Mouse (Mus musculus) heart, postnatal 4 days (tissue): ENCODE measurements around the gene Stk32c. TPM values are rescaled to one million over a fixed set of nuclear protein-coding genes. Genes with fewer than 3 reads are reported as not detected.

Source experiments
- DNase-seq: peaks from one replicate; pipeline ENCODE4 v3.0.0; 2021
- total RNA-seq, 2 experiments: library from RNA; stranded (reverse); gene quantifications; 2 replicates each; pipeline ENCODE4 v1.2.3; 2021

The Stk32c gene
- total RNA-seq, 2 experiments from 2014 or later = 3.3 to 3.4 TPM

DNA sequence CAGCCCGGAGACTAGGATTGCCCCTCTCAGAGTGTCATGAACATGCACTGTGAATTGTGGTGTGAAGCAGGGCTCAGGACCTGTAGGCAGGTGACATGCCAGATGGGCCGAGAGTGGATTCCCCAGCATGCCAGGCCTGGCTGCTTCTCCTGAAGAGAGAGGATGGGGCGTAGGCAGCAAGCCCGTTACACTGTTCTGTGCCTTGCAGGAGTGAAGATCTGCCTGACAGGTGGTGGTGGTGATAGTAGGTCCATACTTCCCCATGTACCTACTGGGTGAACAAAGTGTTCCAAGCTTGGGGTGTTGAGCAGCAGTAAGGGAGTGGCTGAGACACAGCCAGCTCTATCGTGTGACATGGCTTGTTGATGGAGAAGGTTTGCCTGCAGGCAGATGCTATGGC is 120.0 kb downstream of the Stk32c start:
- DNase-seq = no peak

DNA sequence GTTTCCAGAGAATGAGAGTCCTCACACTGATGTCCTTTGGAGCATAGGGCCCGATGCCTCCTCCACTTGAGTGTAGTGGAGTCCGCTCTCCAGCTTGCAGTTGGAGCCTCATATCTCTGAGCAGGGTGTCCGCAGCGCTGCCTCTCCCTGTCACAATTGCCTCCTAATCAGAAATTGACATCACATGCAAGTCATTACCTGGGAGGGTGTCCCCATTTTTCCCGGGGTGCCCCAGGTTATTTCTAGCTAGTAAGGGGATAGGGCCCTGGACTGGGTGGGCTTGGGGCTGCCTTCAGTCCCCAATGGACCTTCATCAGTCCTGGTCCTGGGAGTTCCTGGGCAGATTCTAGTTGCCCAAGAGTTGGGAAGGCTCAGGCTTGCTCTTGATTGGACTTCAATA is 120.4 kb downstream of the Stk32c start:
- no peak for DNase-seq

DNA sequence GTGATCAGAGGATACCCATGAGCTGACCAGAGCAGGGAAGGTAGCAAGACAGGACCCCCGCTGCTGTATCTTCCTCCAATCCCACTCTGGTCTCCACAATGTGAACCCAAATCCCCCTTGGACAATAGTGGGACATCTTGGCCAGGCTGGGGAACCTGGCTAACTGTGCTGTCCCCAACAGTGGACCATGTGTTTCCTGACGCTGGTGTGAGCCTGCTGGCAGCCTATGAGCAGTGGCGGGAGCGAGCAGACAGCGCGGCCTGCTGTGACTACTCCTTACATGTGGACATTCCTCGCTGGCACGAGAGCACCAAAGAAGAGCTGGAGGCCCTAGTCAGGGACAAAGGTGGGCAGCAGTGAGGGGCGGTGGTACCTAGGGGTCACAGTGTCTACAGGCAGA is 121.4 kb downstream of the Stk32c start:
- no peak for DNase-seq

DNA sequence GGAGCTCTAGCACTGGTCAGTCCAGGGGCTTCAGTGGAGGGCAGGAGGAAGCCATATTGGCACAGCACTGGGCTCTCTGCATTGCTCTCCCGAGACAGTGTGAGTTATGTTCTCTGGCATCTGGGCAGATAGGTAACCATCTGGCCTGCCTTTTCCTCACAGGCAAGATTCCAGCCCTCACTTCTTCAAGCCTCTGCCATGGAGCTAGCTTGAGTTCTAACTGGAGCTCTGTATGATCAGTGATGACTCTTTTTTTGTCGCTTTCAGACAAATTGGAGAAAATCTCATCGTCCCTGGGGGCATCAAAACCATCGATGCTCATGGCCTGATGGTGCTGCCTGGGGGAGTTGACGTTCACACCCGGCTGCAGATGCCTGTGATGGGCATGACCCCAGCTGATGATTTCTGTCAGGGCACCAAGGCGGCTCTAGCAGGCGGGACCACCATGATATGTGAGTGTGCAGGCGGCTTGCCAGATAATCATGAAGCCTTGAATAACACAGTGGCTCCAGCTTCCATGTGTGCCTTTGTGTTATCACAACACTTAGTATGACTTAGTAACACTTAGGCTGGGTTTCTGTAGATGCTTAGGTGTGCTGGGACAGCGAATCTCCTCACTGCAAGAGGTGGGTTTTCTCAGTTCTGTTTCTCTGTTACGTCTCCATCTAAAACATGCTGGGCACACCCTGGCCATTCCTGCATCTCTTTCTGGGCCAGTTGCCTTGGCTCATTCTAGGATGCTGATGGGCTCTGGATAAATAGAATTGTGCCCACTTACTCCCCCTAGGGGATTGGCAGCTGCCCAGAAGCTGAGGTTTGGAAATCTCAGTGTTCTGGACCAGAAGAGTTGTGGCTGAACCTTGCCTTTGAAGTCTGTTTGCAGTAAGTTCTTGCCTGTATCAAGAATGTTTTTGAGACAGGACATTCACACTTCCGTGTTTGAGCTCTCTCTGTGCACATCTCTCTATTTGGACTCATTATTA is 122.9 kb downstream of the Stk32c start:
- no peak for DNase-seq

DNA sequence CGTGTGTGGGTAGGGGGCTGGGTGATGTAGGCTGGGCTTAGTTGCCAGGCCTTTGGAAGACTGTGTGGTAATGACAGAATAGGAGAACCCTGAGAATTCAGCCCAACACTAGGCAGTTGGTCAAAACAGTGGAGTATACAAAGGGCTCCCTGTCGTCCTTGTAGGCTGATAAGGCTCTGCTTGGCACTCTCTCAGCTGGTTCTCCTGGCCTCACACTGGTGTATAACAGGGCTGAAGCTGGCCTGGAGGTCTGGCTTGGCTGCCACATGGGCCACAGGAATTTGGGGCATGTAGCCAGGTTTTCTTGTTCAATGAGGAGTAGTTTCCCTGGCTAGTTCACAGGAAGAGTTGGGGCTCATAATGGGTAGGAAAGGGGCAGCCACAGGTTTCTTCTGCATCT is 125.3 kb downstream of the Stk32c start:
- DNase-seq = peak; percentile 56

DNA sequence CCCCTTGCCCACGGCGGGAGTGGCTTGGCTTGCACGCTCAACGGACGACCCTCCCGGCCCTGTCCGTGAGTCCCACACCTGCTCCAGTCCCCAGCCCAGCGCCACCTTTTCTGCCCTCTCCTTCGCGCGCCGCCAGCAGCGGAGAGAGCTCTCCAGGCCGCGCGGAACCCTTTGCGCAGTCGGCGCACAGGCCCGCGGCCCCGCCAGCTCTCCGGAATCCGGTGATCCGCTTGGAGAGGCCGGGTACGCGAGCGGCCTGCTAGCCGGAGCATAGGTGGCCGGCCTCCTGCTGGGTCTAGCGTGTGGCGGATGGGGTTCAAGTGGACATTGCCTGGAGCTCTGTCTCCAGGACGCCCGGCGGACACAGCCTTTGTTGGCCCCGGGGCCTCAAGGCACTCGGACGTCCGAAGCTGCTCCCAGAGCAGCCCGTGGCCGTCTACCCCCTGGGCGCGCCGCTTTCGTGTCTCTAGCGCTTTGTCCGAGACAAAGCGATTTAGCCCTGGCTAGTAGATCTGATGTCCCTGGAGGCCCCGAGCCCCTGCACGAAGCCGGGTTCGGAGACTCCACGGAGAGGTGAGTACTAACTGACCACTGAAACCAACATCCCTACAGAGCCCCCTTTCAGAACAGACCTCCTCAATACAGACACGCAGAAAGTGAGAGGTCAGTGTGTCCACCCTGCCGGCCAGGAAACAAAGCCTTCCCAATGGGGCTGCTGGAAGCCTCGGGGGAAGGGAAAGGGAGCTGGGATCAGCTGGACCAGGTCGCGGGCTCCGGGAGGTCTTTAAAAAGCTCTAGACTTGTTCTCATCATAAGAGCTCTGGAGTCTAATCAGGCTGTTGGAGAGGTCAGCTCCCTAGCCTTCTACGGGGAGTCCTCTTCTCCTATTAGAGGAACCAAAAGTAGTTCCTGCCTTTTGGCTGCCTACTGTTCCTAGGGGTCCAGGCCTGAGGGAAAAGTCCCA is 126.6 kb downstream of the Stk32c start:
- DNase-seq = peak; percentile 42

DNA sequence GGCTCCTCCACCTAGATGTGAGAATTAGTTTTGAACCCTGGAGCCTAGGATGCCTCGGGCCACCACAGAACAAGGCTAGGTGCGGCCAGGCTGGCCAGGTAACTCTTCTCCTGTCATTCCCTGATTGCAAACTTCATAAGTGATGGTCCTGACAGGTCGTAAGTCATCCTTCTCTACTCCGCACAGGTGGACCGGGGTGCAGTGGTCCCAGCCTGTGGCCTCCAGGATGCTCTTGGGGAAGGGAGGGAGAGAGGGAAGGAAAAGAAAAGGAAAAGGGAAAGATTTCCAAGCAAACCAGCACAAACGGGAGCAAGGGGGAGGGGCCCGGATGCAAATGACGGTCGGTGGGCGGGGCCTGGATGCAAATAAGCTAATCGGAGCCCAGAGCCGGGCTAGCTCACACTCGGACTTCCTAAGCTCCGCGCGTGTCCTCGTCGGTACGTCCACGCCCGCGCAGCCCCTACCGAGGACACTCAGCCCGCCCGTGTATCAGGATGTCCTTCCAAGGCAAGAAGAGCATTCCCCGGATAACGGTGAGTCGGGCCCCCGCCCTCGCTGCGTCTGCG is 127.4 kb downstream of the Stk32c start, which contains the start of gene Dpysl4:
Gene Dpysl4, plus strand, starts transcription at position 373 of the 566 bp plus-strand sequence.
- DNase-seq = peak; percentile 66

DNA sequence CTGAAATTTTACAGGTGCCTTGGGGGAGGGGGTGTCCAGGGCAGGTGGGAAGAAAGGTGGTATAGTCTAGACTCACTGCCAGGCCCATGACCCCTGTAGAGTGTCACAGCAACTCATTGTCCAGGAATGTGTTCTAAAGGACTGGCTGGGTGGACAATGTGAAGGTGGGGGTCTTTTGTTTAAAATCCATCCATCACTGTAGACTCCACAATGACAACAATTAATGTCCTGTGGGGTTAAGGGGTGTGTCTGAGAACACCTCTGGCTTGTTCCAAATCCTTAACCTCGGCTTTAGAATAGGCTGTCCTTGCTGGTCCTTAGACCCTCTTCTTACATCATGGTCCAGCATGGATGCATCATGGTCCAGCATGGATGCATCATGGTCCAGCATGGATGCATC is 128.8 kb downstream of the Stk32c start:
- no peak for DNase-seq

DNA sequence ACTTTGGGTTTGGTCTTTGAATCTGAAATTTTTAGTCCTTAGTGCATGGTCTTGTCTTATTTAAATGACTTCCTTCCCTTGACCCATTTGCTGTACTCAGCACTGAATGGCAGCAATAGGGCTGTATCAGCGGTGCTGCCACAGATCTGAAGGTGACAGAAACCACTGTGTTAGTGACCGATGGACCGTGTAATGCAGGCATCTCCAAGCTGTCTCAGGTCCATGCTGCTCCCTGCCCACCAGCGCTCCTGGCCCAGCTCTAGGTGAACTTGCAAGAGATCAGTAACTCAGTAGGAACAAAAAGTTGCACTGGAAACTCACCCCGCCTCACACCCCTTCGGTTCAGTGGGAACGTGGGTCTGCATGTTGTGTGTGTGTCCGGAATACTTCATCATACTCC is 130.8 kb downstream of the Stk32c start:
- DNase-seq = no peak

DNA sequence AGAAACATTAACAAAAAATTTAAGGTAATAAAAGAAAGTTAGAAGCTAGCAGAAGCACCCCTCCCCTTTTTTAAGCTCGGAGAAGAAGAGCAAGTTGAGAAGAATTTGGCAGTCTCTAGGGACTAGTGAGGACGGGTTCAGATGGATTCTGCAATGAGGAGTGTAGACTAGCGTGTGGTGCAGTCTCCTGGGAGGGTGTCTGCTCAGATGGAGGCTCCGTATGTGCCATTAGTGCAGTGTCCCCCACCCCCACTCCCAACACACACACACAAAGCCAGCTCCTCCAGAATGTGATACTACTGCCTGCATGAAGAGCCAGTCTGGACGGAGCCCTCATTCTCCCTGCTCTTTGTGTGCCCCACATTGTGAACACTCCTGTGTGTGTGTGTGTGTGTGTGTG is 131.9 kb downstream of the Stk32c start:
- DNase-seq = no peak

DNA sequence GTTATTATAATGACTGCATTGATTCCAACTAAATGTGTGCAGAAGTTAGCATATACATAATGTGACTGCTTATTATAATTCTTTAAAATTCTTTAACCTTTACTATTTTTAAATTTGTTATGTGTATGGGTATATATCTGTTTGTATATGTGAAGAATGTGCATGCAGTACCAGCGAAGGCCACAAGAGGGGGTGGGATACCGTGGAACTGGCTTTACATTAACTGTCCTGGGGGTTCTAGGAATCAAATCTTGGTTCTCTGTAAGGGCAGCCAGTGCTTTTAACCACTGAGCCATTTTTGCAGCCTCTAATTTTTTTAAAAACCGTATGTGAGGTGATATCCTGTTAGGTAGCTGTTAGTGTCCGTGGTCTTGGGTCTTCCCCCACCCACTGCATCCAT is 132.4 kb downstream of the Stk32c start:
- no peak for DNase-seq

DNA sequence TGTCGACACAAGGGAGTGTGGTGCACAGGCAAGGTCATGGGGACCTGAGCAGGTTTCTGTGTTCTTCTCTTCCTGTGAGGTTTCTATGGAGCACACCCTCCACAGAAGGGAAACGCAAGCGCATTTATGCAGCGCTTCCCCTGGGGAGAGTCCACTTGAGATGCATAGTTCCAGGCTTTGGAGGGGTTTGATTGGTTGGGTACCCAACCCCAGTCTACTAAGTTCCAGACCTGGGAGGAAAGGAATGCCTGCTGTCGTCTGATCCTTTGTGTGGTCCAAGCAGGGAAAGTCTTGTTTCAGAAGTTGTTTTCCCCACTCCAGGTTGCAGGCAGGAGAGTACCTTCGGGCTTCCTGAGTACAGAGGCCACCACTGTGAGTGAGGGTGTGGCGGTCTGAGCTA is 134.0 kb downstream of the Stk32c start:
- no peak for DNase-seq

DNA sequence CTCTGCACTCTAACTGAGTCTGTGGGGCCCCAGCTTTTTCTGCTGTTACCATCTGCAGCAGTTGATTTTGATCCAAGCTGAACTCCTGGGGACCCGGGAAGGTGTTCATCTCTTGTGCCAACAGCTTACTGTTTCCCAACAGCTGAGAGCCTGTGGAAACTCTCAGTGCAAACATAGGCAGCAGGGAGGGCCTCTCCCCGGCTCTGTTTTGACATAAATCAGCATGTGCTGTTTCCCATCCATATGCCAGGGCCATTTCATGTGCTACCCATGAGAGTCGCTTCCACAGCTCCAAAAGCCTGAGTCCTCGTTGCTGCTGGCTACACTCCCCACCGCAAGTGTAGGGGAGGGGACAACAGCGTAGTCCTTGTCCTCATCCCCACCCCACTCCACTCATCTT is 134.9 kb downstream of the Stk32c start:
- DNase-seq = no peak

DNA sequence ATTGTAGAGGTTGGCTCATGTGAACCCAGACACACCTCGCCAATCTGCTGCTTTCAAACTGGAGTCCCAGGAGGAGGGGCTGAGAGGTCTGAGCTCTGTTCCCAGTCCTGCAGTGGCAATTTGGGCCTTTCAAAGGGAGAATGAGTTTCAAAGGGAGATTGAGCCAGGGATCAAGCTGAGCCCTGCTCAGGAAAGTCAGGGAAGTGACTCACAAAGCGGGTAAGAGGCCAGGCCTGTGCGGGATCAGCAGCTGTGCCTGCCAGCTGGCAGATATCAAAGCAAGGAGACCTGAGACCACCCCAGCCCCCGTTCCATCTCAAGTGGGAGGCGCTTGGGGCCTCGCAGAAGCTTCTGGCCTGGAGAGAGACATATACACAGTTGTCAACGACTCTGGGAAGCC is 135.8 kb downstream of the Stk32c start:
- no peak for DNase-seq

DNA sequence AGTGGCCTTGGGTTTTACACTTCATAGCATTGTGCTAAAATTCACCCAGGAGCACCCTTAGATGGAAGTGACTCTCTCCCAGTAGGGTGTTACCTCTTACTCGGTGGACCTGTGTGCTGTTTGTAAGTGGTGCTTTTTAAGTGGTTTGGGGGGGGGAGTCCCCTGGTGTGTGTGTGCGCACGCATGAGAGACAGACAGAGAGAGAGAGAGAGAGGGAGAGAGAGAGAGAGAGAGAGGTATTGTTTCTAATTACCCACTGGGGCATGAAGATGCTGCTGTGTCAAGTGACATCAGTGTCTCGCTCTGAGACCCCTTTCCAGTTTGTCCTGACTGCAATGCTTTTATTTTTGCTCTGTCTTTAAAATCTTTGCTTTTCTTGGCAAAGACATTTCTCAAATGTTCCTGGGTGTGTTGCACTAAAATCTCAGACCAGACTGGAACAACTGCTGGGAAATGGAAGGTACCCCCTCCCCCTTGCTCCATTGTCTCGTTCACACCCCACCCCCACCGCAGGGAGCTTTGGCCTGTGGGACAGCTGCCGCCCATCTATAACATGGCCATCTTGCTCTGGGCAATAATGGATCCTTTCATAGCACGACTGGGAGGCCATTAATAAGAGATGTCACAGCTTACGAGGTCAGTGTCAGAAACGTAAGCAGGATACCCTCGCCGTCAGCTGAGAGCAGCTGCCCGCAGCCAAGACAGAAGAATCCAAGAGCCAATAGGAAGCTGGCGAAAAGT is 137.9 kb downstream of the Stk32c start:
- DNase-seq = no peak

DNA sequence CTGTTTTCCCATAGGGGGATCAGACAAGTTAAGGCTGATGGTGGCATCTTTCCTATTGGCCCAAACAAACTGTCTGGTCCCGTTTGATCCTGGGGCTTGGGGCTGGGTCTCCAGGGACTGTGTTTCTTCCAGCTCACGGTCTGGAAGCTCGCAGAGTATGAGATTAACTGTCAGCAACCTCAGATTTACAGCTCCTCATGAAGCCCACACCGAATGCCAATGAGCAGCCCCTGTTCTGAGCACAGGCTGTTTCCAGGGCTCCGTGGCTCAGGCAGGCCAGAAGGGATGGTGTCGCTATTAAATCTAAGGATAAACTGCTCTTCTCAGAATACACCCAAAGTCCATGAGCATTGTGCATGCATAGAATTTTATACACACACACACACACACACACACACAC is 138.9 kb downstream of the Stk32c start:
- DNase-seq = no peak

DNA sequence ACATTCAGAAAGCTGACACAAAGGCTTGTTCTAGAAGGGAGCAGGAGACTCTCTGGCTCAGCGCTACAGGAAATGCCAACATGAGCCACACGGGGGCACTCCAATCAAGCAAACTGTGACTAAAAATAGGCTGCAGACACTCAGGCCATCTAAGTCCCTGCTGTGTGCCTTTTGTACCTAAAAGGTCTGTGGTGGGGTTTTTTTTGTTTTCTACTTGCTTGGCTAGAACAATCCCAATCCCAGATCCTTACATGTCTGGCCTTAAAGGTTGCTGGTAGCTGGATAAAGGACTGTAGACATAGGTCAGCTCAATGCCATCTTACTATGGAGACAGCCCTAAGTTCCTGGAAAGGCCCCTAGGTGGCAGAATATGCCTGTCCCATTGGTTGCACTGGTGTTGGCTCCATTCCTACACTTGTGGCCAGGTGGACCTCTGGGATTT is 144.9 kb downstream of the Stk32c start:
- peak; percentile 80 for DNase-seq

DNA sequence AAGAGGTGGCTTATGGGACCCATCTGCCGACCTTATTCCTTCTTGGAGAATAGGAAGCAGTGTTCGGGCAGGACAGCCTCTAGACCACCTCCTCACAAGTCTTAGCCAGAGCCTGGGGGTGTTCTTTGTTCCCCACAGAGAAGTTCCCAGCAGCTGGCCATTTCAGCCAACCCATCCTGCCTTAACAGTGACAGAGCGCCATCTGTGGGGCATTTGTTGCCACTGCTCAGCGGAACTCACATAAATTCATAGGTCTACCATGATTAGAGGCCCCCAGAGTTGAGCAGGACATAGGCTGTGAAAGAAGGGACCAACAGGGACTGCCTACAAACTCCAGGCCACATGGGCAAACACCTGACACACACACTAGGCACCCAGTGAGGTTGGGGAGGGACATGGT is 149.7 kb downstream of the Stk32c start:
- DNase-seq = no peak
